Mouse (Mus musculus): ENCODE results near the gene Plppr3. TPM values are rescaled to one million over a fixed set of nuclear protein-coding genes. Genes with fewer than 3 reads are reported as not detected.

Gene Plppr3
- total RNA-seq (2021) = 100 to 1,000 TPM; 113 TPM
- long read RNA-seq, transcript Plppr3-201 (7 exons, 2,766 nt) = major isoform, 28 of 59 reads
- long read RNA-seq, partial matches to known transcripts = 9 of 59 reads
- long read RNA-seq, other reads (novel, unspliced or antisense) = 18 of 59 reads

DNA sequence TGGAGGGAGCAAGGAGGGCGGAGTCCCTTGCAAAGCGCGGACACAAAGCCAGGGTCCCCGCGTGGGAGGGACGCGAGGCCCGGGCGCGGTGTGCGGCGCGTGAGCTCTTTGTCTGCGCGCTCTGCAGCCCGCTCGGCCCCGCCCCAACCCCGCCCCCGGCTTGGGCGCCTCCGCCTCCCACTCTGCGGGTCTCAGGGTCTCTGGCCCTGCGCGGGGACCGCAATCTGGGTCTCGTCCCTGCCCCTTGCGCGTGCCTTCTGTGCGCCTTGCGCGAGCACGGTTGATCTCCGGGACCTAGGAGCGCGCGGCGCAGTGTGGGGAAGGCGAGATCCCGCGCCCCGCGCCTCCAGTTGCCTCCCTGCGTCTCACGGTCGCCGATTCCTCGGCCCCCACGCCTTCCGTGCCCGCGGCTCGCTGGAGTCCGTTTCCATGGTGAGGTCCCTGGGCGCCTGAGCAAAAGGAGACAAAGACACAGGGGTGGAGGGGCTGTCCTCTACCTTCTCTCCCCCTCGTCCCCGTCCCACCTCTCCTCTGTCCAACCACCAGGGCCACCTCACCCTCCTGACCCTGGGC, at the start of gene Plppr3, which contains the start of gene Prtn3:
Plppr3 (minus strand) TSS at position 345 of the 573 bp plus-strand sequence.
Prtn3 (plus strand) TSS at position 187 of the 573 bp plus-strand sequence.
- DNase-seq (ENCODE audit: low spot score in 2 of 2) = peak; percentile 47 to 58

DNA sequence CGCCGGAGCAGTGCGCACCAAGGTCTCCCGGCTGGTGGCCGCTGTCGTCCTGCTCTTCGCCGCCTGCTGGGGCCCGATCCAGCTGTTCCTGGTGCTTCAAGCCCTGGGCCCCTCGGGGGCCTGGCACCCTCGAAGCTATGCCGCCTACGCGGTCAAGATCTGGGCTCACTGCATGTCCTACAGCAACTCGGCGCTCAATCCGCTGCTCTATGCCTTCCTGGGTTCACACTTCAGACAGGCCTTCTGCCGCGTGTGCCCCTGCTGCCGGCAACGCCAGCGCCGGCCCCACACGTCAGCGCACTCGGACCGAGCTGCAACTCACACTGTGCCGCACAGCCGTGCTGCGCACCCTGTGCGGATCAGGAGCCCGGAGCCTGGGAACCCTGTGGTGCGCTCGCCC, 47.1 kb upstream of the Plppr3 start:
- DNase-seq (ENCODE audit: low spot score in 2 of 2) = no peak

DNA sequence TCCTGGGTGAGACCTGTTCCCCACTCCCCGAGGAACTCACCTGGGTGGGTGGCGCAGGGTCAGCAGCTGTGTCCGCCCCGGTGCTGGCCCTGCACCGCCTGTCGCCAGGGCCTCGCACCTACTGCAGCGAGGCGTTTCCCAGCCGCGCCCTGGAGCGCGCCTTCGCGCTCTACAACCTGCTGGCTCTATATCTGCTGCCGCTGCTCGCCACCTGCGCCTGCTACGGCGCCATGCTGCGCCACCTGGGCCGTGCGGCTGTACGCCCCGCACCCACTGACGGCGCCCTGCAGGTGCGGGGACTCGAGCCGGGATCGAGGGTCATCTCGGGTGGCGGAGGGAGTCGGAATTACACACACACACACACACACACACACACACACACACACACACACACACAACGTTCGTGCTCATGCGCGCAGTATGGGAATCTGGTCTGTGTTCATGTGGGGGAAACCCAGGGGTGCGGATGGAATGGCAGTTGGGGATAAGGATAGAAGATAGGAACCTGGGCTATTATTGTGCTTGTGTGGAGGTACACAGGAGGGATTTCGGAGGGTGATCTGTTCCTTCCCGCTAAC, 46.6 kb upstream of the Plppr3 start, which contains the start of gene R3hdm4:
R3hdm4 (minus strand) TSS at position 251 of the 578 bp plus-strand sequence.
- no peak for DNase-seq (ENCODE audit: low spot score in 2 of 2)

DNA sequence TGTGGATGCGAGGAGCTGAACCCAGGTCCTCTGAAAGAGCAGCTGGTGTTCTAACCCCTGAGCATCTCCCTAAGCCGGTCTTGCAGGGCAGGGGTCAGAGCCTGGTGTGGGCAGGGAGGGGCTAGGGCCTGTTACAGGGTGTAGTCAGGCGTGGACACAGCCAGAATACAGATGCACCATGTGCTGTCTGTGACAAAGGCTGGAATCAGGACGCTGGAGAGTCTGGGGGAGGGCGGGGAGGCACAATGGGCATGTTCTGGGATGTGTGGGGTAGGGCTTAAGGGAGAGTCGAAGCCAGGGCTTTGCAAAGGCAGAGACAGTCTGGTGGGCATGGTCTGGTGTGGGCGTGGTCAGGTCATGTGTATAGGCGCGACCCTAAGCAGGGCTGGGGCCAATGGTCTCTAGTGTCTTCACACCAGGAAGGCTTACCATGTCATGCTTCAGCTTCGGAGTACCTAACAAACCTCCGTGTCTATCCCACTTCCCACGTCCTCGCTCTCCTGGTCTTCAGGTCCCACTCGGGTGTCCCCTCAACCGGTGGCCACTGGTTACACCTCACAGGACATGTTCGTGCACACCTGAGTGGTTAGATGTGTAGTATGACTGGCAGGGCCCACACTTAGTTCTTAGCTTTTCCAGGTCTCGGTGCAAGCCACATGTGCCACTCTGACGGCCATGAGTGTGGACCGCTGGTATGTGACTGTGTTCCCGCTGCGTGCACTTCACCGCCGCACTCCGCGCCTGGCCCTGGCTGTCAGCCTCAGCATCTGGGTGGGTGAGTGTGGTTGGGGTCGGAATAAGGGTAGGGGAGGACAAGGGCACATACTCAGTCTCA, 45.8 kb upstream of the Plppr3 start:
- DNase-seq (ENCODE audit: low spot score in 2 of 2) = no peak

DNA sequence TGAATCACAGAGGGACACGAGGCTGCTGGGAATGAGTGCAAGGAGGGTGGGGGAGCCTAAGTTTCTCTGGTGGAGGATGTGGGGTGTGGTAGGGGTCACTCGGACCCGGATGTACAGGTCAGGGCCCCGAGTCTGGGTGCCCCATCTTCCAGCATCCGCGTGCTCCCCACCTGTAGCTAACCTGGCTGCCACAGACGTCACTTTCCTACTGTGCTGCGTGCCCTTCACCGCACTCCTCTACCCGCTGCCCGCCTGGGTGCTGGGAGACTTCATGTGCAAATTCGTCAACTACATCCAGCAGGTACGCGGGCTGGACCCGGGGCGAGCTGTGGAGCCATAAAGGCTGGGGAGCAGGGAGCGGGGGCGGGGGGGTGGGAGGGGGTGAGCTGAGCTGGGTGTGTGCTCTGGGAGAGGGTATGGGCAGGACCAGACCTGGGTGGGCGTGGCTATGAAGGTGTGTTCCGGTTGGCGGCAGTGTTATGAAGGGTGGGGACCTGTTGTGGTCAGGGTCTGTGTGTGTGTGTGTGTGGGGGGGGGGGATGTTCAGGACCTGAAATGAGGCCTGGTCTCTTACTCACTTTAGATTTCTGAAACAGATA, 44.9 kb upstream of the Plppr3 start:
- DNase-seq (ENCODE audit: low spot score in 2 of 2) = no peak

DNA sequence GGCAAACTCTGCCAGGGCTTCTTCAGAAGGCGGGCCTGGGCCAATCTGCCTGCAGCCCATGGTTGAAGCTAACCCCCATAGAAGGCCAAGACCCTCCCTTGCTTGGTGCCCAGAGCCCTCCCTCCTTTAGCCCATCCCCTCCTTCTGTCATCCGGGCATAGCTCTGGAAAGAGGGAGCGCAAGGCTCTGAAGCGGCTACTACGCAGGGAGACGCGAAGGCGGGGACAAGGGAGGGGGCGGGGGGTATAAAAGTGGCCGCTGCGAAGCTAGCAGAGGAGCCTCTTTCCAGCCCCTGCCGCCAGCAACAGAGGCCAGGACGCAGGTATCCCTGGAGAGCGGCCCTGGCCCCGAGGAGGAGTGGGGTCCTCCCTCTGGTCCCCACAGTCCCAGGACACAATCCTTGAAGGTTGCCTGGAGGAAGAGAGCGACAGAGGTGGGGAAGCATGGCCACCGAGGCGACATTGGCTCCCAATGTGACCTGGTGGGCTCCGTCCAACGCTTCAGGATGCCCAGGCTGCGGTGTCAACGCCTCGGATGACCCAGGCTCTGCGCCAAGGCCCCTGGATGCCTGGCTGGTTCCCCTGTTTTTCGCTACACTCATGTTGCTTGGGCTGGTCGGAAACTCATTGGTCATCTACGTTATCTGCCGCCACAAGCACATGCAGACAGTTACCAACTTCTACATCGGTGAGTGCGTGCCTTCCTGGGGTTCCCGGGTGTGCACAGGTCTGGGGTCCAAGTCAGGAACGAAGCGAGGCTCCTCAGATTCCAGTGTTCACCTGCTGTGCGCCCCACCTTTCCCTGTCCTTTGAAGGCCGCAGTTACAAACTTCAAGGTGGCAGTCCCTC, 44.0 kb upstream of the Plppr3 start:
- no peak for DNase-seq (ENCODE audit: low spot score in 2 of 2)

DNA sequence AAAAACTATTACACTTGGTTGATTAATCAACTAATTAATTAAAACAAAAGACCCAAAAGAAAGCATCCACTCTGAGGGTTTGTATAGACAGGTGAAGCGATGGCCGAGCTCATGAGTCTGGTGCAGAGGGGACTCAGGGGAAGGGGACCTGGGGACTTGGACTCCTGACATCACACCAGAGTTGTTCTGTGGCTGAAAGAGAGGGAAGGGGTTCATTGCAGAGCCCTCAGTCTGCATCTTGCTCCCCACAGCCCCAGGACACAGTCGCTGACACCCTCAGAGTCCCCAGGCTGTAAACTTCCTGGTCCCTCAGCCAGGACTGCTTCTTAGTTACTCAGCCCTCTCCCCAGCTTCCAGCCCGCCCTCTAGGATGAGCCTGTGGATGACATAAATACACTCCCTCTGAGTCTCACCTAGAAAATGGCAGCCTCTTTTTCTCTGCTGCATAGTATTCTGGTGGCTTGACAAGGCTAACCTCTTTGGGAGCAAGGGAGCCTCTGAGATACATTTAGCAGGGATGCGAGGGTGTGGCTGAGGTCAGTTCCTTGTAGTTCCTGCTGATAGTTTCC, 43.2 kb upstream of the Plppr3 start:
- DNase-seq (ENCODE audit: low spot score in 2 of 2) = no peak

DNA sequence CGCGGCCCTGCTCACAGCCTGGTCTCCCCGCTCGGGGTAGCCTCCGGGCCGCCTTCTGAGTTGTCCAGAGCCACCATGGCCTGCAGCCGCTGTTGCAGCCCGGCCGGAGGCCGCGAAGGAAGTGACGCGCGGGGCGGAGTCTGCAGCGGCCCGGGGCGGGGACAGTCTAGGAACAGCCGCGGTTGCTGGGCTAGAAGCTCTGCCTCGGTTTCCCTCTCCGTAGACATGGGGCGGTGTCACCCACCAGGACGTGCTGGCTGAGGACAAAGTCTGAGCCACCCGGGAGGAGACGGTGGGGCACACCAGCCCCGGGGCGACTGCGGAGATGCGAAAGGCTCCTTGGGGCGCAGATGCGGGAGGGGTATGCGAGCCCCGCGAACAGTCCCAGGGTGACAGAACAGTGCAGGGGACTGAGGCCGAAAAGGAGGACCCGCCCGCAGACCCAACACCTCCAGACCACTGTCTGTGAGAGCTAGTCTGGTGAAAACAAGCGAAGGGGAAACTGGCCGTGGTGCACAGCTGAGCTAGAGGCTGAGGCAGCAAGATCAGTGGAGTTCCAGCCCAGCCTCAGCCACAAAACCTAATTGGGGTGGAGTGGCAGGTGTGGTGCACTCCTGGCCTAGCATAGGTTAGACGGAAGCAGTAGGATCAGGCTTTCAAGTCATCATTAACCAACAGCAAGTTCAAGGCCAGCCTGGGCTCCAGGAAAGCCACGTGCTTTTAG, 42.5 kb upstream of the Plppr3 start, which contains the start of gene Kiss1r:
Kiss1r (plus strand) TSS at position 164 of the 724 bp plus-strand sequence.
- peak; percentile 85 to 88 for DNase-seq (ENCODE audit: low spot score in 2 of 2)

DNA sequence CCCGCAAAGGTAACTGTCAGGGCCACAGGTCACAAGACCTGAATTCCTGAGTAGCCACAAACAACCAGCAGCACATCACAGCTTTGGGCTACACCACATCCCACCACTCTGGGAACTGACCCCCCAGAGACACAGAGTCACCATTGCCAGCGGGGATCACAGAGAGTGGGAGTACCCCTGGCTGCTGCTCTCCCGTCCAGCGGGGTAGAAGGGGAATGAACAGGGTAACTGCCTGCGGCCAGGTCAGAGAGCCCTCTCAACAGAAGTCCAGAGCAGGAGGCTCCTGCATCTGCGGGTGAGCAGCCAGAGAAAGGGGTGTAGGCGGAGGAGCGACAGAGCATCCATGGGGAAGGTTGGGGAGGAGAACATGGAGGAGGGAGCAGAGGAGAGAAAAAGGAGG, 41.6 kb upstream of the Plppr3 start:
- no peak for DNase-seq (ENCODE audit: low spot score in 2 of 2)

DNA sequence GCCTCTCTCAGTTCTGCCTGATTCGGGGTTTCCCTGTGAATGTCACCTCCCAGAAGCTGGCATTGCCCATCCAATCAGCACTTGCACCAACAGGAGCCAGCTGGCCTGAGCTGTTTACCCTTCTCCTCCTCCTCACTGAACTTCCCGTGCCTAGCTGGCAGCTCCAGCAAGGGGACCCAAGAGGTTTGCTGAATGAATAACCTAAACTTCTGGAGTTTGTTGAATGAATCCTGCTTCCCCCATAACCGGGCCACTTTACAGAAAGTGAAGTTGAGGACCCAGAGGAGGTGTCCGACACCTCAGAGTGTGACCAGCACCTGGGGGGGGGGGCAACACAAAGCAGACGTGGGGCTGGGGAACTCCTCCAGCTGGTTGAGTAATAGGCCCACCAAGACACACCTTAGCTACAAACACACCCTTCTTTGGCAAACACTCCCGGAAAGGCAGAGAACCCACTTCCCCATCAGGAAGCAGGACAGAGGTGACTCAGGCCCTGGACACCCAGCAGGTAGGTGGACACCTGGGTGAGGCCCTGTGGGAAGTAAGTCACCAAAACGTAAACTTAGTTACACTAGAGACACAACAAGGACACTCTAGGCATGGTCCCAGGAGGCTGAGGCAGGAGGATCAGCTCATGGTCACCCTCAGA, 40.6 kb upstream of the Plppr3 start:
- DNase-seq (ENCODE audit: low spot score in 2 of 2) = no peak

DNA sequence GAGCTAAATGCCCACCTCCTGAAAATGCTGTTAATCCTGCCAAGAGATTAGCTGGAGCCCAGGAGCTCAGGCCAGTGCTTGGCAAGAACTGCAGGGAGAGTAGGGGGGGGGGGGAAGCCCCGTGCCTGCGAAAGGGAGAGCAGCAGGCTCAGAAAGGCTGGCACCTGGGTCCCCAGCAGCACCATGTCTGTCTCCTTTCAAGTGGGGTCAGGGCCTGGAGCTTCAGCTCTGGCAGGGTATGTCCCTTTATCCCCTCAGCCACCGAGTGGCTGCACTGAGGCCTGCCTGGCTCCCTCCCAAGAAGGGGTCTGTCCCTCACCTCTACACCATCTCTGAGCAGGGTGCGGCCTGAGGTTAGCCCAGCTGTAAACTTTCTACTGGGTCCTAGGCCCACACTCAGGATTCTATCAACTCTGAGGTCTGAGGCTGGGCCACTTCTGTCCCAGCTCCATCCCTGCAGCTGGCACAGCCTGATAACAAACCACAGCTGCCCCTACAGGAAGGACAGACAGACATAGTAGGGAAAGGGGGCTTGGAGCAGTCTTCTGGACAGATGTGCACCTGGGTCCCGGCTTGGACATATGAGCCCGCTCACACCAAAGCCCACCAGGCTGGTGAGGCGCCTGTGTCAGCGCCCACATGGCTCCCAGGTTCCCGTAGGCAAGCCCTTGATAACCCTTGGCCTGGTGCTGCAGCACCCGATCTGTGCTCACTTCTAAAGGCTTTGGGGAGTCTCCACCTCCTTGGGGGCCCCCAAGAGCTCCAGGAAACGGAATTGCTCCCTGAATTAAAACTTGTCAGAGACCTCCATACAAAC, 39.9 kb upstream of the Plppr3 start:
- no peak for DNase-seq (ENCODE audit: low spot score in 2 of 2)

DNA sequence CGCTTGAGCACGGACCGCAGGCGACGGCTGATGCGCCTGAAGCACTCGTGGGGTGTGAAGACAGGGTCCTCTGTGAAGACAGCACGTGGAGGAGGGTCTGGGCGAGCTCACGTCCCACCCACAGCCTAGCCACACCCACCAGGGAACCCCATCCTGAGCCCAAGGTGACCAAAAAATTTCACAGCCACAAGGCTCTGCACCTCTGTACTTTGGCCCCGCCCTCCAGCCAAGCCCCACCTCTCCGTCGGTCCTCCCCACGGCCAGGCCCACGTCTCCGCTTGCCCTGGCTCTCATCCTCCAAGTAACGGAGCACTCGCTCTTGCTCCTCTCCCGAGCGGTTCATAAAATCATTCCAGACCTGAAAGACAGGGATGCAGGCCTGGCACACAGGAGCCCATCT, 38.0 kb upstream of the Plppr3 start:
- no peak for DNase-seq (ENCODE audit: low spot score in 2 of 2)

DNA sequence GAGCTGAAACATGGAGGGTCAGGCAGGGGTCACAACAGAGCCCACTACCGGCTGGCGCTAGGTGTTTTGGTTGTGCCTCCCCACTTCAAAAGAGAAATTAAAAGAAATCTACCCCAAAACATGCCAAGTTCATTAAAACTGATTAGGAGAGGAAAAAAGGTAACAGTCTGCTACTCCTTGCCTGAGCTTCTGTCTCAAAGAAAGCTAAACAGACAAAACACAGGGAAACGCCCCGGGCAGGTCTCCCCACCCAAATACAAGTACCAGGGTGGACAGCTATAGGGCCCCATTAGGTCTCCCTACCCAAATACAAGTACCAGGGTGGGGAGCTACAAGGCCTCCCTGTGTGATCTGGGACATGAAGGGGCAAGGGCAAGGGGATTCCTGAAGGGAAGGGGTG, 36.1 kb upstream of the Plppr3 start, which contains the start of gene Gm26602:
Gm26602 (plus strand) TSS at position 301 of the 400 bp plus-strand sequence.
- DNase-seq (ENCODE audit: low spot score in 2 of 2) = no peak

DNA sequence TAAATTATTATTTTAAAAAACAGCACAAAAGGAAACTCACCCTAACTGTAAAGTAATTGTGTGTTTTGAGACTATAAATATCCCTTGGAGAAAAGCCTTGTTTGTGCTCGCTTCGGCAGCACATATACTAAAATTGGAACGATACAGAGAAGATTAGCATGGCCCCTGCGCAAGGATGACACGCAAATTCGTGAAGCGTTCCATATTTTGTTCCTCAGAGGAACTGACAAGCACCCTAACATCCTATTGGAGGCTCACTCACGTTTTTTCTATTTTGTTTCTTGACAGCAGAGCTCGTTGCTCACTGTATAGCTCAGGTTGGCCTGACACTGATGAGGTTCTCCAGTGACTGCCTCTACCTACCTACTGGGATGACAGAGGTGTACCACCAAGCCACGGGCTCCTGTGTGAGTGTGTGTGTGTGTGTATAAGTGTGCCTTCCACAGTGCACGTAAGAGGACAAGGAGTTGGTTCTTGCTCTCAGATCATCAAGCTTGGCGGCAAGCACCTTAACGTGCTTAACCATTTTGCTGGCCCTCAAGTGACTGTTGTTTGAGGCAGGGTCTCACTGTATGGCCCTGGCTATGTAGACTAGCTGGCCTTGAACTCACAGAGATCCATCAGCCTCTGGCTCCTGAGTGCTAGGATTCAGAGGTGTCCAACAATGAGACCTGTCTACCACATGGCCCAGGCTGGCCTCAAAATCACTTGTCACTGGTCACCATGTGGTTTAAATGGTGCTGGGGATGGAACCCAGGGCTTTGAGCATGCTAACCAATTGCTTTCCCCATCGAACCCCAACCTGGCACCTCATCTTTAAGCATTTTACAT, 34.9 kb upstream of the Plppr3 start:
- no peak for DNase-seq (ENCODE audit: low spot score in 2 of 2)

DNA sequence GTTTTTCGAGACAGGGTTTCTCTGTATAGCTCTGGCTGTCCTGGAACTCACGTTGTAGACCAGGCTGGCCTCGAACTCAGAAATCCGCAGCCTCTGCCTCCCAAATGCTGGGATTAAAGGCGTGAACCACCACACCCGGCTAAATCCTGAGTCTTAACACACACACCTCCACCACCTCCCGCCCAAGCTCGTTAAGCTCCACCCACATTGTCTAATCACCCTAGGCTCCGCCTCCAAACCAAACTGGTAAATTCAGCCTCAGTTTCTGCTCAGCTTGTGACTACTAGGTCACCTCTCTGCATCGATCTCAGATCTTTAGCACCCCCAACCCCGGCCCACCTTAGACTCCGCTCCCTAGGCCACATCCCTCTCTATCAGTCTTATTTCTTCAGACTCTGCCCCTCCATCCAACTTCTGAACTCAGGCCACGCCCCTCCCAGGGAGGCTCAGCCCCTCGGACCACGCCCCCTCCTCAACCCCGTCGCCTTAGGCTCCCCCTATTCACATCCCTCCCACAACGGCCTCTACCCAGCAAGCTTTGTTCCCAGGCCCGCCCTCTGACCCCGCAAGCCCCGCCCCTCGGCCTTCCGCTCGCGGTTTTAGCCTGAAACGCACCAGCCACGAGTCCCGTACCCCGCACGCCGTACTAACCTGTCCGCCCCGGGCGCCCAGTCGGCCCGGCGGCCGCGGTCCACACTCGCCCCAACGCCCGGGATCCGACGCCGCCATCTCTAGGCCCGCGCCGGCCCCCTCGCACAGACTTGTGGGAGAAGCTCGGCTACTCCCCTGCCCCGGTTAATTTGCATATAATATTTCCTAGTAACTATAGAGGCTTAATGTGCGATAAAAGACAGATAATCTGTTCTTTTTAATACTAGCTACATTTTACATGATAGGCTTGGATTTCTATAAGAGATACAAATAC, 34.0 kb upstream of the Plppr3 start, which contains the start of gene Med16:
Med16 (minus strand) TSS at position 757 of the 925 bp plus-strand sequence.
- peak; percentile 94 to 97 for DNase-seq (ENCODE audit: low spot score in 2 of 2)

DNA sequence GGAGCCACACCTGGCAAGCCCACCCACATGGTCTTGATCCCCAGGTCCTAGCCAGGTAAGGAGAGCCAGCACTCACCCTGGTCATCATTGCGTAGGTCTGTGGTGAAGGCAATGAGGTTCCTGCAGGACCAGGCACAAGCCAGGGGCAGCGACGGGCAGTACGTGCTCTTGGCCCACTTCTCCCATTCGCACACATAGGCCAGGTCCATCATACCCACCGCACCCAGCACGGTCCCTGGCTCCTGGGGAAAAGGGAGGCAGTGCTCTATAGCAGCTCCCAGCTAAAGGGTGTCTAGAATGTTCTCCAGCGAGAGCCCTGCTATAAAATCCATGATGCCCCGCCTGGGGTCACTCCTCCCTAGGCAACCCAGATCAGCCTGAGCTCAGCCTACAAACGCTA, 33.0 kb upstream of the Plppr3 start:
- DNase-seq (ENCODE audit: low spot score in 2 of 2) = no peak
